Mouse (Mus musculus) B cell, adult (primary cell): ENCODE measurements around the gene Bub1b. TPM values are rescaled to one million over a fixed set of nuclear protein-coding genes. Genes with fewer than 3 reads are reported as not detected.

Experiments used
- total RNA-seq: library from RNA; stranded (reverse); gene quantifications from 4 replicates; pipeline ENCODE4 v1.2.4, GENCODE M21; 2023; ENCODE audit not compliant: inconsistent age

Gene Bub1b
- total RNA-seq: 4.4 to 6.9 TPM (median 6.5 TPM) in 4 replicates

DNA sequence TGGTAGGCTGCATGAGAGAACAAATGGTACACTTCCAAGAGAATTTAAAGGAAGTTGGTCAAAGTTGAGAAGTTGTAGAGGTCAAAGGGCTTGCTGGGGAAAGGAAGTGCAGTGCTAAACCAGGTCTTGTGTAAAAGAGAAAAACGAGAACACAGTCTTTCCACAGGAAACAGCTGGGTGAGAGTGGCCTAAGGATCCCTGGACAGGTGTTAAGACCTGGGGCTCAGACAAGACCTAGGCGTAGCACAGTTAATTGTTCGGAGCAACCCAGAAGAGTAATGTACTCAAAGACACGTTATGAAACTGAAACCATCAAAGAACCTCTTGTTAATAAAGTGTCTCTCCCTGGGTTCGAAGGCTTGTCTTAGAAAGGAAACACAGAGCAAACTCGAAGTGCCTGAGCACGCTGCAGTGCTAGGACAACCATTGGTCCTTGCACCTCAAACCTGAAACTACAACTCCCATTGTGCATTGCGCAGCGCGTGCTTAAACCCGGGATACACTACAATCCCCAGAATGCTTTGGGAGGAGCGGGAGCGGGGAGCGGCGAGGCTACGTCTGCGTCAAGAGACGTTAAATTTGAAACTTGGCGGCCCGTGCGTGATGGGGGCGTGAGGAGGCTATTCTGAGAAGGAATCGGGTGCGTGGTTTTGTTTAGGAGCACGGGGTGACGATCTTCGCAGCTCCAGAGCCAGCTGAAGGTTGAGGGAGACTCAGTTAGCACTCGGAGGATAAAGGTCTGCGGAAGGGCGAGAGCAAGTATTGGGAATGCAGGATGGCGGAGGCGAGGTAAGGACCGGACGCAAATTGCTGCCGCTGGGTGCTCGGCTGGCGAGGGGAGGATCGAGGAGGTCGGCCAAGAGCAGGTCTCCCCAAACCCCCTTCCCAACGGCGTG is at the start of gene Bub1b:
Gene Bub1b (plus strand): TSS at position 539 of the 896 bp plus-strand sequence.

DNA sequence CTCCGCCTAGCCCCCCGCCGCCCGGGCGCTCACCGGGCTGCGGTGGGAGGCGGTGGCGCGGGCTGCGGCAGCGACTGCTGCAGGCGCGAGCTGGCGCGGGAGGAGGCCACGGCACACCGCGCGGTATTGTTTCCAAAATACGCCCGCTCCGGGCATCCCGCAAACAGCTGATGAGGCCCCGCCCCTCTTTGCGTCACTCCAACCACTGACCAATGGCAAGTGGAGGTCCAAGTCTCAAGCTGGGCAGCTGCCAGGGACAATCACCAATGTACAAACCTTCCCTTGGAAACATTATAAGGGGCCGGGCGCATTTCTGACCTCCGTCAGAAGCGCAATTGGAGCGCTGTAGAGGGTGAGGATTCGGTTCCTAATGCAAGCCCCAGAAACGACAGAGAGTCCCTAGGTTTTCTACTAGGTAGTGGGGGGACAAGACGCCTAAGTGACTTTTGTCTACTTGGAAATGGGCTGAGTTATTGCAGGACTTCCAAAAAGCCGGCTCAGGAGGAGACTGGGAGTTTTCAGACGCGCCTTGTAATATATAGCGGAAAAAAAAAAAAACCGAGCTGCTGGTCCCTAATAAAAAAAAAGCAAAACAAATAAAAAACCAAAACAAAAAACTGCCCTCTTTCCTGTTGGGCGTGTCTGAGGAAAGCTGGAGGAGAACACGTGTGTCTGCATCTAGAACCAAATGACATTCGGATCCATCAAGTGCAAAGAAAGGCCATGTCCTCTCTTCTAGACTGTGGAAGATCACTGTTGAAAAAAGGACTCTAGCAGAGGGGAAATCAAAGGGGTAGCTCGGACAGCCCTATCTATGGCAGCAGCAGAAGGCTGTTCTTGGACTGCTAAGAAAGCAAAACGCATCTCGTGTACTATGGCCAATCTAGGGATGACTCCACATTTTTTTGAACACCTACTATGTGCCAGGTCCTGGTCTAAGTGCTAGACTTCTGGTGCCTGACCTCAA is 48.2 kb upstream of the Bub1b start, which contains the start of gene Bmf:
Gene Bmf (minus strand): TSS at position 181 of the 967 bp plus-strand sequence.

DNA sequence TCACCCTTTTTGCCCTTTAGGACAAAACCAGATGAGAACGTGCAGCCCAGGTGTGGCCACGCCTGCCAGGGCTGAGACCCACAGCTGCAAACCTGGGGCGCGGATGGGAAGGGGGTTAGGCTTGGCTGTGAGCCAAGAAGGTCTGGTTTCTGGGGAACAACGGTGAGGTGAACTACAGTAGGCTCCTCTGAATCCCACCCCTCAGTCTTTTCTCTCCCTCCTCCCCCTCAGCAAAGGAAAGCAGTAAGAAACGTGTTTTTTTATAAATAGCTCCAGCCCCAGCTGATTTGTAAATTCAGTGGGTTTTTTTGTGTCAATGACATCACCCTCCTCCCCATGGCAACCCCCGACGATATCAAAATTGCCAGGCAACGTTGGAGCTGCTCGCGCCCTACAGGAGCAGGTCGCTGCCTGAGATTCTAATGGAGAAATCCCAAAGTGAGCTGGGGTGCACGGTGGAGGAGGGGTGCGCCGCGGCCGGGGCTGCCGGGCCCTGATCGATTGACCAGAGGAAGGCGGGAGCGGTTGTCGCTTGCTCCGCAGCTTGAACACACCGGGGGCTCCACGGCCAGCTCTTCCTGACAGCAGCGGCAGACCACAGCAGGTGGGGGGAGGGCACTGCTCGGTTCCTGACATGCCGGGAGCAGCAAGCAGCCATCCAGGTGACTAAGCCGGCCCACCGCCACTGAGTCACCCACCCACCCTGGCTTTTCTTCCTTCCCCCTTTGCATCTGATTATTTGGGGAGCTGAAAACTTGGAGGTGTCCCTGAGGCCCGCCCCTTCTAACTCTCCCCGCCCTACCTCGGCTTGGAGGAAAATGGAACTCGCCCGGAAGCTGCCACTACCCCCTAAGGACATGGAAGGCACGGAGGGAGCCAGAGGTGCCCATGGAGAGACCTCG is 65.1 kb downstream of the Bub1b start, which contains the start of gene Pak6:
Gene Pak6 (plus strand): TSS at position 402 of the 902 bp plus-strand sequence.

Other genes starting within 250 kb of the Bub1b start
- gene Gpr176, start 224.8 kb upstream of the Bub1b start, total RNA-seq: 0.19 to 0.32 TPM (median 0.30 TPM) in 3 of 4 replicates, not detected in the other
- 43.3 to 49.8 TPM (median 45.9 TPM) in 4 replicates for gene Eif2ak4, start 209.6 kb upstream of the Bub1b start, total RNA-seq
- 109 to 132 TPM (median 128 TPM) in 4 replicates for gene Srp14, start 118.5 kb upstream of the Bub1b start, total RNA-seq
- gene Bmf, start 48.5 kb upstream of the Bub1b start, total RNA-seq: 65.6 to 85.1 TPM (median 77.5 TPM) in 4 replicates
- 2.2 to 6.3 TPM (median 4.1 TPM) in 4 replicates for gene Pak6, start 65.1 kb downstream of the Bub1b start, total RNA-seq
- gene Ankrd63, start 105.8 kb downstream of the Bub1b start, total RNA-seq: 0.33 to 0.45 TPM (median 0.40 TPM) in 4 replicates
- 87.6 to 107 TPM (median 99.4 TPM) in 4 replicates for gene Plcb2, start 130.2 kb downstream of the Bub1b start, total RNA-seq
- gene Inafm2, start 147.5 kb downstream of the Bub1b start, total RNA-seq: 16.6 to 23.0 TPM (median 17.8 TPM) in 4 replicates
- gene Ccdc9b, start 164.4 kb downstream of the Bub1b start, total RNA-seq: 0.57 TPM in 1 of 4 replicates, not detected in the others
- gene Phgr1, start 174.6 kb downstream of the Bub1b start, total RNA-seq: not detected in 4 replicates
- not detected in 4 replicates for gene Disp2, start 181.5 kb downstream of the Bub1b start, total RNA-seq
- 7.0 to 11.9 TPM (median 8.3 TPM) in 4 replicates for gene Knstrn, start 215.8 kb downstream of the Bub1b start, total RNA-seq